Mouse (Mus musculus) ES-E14 (cell line): ENCODE measurements around the gene Fbxw8. TPM values are rescaled to one million over a fixed set of nuclear protein-coding genes. Genes with fewer than 3 reads are reported as not detected.

Source experiments
- DNase-seq: peaks from one replicate; pipeline ENCODE4 v3.0.0-alpha.2; 2013; ENCODE audit warnings: low read depth, low spot score
- H3K27ac ChIP-seq: 2 replicates; pipeline ENCODE4 v1.5.1; 2012; ENCODE audit warnings: low read depth, mild to moderate bottlenecking, low read length, moderate library complexity, mixed read lengths; ENCODE audit not compliant: poor library complexity, insufficient read depth, severe bottlenecking
- H3K36me3 ChIP-seq: 2 replicates; pipeline ENCODE4 v1.6.1; 2012; ENCODE audit warnings: mild to moderate bottlenecking, low read length, moderate library complexity, mixed read lengths; ENCODE audit not compliant: control insufficient read depth, poor library complexity, insufficient read depth, severe bottlenecking
- H3K4me1 ChIP-seq, 2 experiments: fragments of 150-350 bp in 1 of 2; sonication (generic) in 1 of 2; 2 replicates each; pipeline ENCODE4 v1.6.1; 2012; ENCODE audit warnings: low read length in 2 of 2, mild to moderate bottlenecking in 1 of 2, mixed read lengths in 1 of 2; ENCODE audit not compliant: control insufficient read depth in 2 of 2, insufficient read depth in 2 of 2, poor library complexity in 1 of 2
- H3K4me3 ChIP-seq, 2 experiments: fragments of 150-350 bp in 1 of 2; sonication (generic) in 1 of 2; 2 replicates each; pipeline ENCODE4 v1.5.1; 2012; ENCODE audit warnings: low read length in 2 of 2, low read depth in 1 of 2, mild to moderate bottlenecking in 1 of 2, mixed read lengths in 1 of 2; ENCODE audit not compliant: insufficient read depth in 1 of 2, poor library complexity in 1 of 2, severe bottlenecking in 1 of 2
- H3K9ac ChIP-seq: 2 replicates; pipeline ENCODE4 v1.6.1; 2012; ENCODE audit warnings: low read depth, mild to moderate bottlenecking, low read length, mixed read lengths; ENCODE audit not compliant: poor library complexity, insufficient read depth, severe bottlenecking
- H3K9me3 ChIP-seq: fragments of 150-350 bp; sonication (generic); 2 replicates; pipeline ENCODE4 v1.6.1; 2012; ENCODE audit warnings: low read depth, mild to moderate bottlenecking, low read length; ENCODE audit not compliant: control insufficient read depth, insufficient read depth
- CHD2 ChIP-seq: IDR thresholded peaks from 2 replicates; pipeline ENCODE4 v1.6.1; 2014; ENCODE audit warnings: mild to moderate bottlenecking, low read depth, low read length, inconsistent platforms
- HCFC1 ChIP-seq: IDR thresholded peaks from 2 replicates; pipeline ENCODE4 v1.6.1; 2012; ENCODE audit warnings: low read length, inconsistent platforms, borderline replicate concordance; ENCODE audit not compliant: insufficient read depth
- MAFK ChIP-seq: IDR thresholded peaks from 2 replicates; pipeline ENCODE4 v1.6.1; 2014; ENCODE audit warnings: mild to moderate bottlenecking, low read depth, low read length, inconsistent platforms; ENCODE audit not compliant: insufficient read depth
- ZC3H11A ChIP-seq: IDR thresholded peaks from 2 replicates; pipeline ENCODE4 v1.6.1; 2012; ENCODE audit warnings: low read depth, mild to moderate bottlenecking, inconsistent platforms, low read length, borderline replicate concordance
- ZNF384 ChIP-seq: IDR thresholded peaks from 2 replicates; pipeline ENCODE4 v1.6.1; 2012; ENCODE audit warnings: low read depth, low read length, inconsistent platforms
- in situ Hi-C, 2 experiments: fragments of 600-800 bp; cut with MboI; formaldehyde crosslinking; loops; one replicate each; pipeline ENCODE4 v1.15.1; 2025; ENCODE audit warnings: low sequenced_read_pairs in 2 of 2, inconsistent platforms in 1 of 2; ENCODE audit not compliant: unreplicated experiment in 2 of 2
- total RNA-seq: library from RNA; depleted of rRNA; stranded (reverse); fragments of 300-350 nt; gene quantifications from 2 replicates; pipeline ENCODE4 v1.2.3, GENCODE M21; 2012

The Fbxw8 gene
- total RNA-seq, 1 experiment, result 46.2 TPM

DNA sequence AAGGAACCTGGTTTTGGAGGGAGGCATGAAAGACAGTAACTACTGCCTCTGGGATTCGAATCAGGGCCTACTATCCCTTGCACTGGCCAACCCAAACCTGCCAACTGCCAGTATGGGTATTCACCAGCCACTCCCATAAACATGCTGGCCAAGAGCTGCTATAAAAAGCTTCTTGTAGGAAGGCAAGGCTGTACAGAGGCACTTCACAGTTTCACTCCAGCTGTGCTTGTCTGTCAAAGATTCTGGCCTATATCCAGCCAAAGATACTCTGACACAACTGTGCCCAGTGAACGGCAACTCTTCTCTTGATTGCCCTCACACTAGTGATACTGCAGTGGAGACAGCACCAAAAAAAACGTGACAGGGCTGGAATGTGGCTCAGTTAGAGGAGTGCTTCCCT, 5.6 kb downstream of the Fbxw8 start:
- Histone ChIP-seq H3K36me3 (no peaks in the 10 kb centered on the region; the same call in 1 of the 2 replicates), H3K4me3 (no peak overlapping the region), H3K27ac (no peak overlapping the region), H3K9me3 (no peaks in the 10 kb centered on the region), H3K4me1 (peaks cover 0 to 2% of the 10 kb centered on the region in 2 experiments; a peak in 2 of 4 replicates), H3K9ac (no peak overlapping the region)
- TF ChIP-seq HCFC1, result no peak
- no peak for TF ChIP-seq MAFK
- TF ChIP-seq ZNF384, result no peak
- TF ChIP-seq ZC3H11A, result no peak
- TF ChIP-seq CHD2, result no peak
- DNase-seq, result no peak
- in situ Hi-C loops, result loop anchor here in 1 of 2 experiments (25.0 kb wide), 1 partner anchor 1513 kb away; the partner anchor contains the start of gene Tbx3

DNA sequence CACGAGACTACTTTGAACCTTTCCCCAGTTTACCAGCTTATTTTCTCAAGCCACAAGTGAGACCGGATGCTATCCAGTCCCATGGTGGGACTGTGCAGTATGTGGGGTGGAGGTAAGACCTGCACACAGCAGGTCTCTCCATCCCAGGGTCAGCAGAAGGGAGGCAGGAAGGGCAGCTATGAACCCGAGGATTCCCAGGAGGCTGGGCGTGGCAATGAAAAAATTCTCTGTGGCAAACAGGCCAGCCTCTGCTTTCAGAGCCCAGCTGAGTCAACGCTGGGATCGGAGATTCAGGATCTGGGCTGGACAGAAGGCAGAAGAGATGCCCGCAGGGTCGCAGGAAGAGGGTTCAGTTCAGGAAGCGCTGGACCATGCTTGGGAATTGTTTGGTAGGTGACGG, 8.0 kb downstream of the Fbxw8 start:
- no peak overlapping the region for H3K27ac ChIP-seq
- no peaks in the 10 kb centered on the region for H3K9me3 ChIP-seq
- H3K36me3 ChIP-seq, result peaks cover 4% of the 10 kb centered on the region; the same call in 1 of the 2 replicates
- H3K4me1 ChIP-seq, result peaks cover 0 to 2% of the 10 kb centered on the region in 2 experiments; a peak in 1 of 4 replicates
- DNase-seq, result no peak
- no peak overlapping the region for H3K4me3 ChIP-seq
- in situ Hi-C loops, result no loop called here
- H3K9ac ChIP-seq, result no peak overlapping the region
- TF ChIP-seq CHD2 (no peak), ZC3H11A (no peak)

DNA sequence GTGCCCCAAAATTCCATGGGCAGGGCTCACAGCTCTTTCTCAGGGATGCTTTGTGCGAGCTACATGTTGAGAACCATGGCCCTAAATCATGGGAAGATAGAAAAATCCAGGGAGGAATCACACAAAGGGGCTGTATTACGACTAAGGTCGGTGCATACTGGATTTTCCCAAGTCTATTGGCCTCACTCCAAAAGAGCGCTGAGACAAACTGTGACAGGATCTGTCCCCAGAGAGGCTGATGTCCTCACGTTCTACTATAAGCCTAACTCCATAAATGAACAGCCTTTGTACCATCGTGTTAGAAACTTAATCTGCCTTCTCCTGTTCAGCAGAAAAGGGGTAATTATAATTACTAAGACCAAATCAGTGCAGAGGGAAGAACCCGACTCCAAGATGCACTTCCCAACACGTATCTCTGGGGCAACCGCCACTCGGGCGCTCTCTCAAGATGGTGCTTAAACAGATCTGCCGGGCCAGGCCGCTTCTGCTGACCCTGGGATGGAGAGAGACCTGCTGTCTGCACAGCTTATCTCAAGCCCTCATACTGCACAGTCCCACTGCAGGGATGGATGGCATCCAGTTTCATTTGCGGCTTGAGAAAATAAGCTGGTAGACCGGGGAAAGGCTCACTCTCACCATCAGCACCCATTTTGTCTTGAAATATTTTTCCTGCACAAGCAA, 9.1 kb downstream of the Fbxw8 start:
- peaks cover 8% of the 10 kb centered on the region; the same call in 1 of the 2 replicates for H3K36me3 ChIP-seq
- TF ChIP-seq CHD2, result no peak
- H3K9ac ChIP-seq, result no peak overlapping the region
- no peak for DNase-seq
- in situ Hi-C loops, result no loop called here
- H3K4me3 ChIP-seq, result no peak overlapping the region
- no peak overlapping the region for H3K27ac ChIP-seq
- H3K9me3 ChIP-seq, result no peaks in the 10 kb centered on the region
- H3K4me1 ChIP-seq, result peaks cover 0 to 2% of the 10 kb centered on the region in 2 experiments; a peak in 1 of 4 replicates

DNA sequence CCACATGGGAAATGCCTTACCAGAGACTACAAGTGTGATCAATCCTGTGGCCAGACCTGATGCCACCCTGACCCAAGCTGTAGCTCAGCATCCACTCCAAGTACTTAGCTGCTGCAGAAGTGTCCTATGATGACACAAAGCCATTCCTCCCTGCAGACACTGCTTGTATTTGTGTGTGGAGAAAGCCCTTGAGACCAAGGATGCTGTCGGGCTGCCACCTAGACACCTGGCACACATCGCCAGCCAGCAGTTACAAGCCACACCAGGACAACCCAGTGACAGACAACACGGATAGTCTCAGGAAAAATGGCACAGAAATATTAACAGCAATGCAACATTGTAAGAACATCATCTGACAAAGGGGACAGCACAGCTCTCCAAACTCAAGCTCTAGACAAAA, 9.8 kb downstream of the Fbxw8 start:
- TF ChIP-seq ZC3H11A (no peak), CHD2 (no peak), HCFC1 (no peak)
- DNase-seq, result no peak
- Histone ChIP-seq H3K9me3 (no peaks in the 10 kb centered on the region), H3K9ac (no peak overlapping the region), H3K4me1 (peaks cover 0 to 2% of the 10 kb centered on the region in 2 experiments; a peak in 1 of 4 replicates), H3K27ac (no peak overlapping the region), H3K36me3 (peaks cover 8% of the 10 kb centered on the region; the same call in 1 of the 2 replicates), H3K4me3 (no peak overlapping the region)
- in situ Hi-C loops, result no loop called here

DNA sequence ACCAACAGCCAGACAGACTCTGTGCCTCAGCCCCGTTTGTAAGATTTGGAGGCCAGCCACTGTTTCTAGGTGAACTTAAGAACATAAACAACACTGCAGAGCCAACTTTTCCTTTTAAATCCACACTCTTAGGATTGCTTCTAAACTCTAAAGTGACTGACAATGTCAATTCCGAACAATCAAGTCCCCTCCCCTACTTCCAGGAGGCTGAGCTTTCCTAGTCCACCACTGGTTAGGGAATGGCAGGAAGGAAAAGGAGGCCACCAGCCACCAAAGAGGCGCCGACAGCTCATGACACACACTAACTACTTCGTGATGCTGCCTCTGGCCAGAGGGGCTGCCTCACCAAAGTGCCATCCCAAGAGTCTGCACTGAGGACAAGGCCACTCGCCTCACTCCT, 10.5 kb downstream of the Fbxw8 start:
- H3K9ac ChIP-seq, result no peak overlapping the region
- H3K4me1 ChIP-seq, result peaks cover 0 to 2% of the 10 kb centered on the region in 2 experiments; a peak in 1 of 4 replicates
- 0 out of 2 replicates have a peak, but pooled peaks have one; percentile 21 for TF ChIP-seq ZNF384
- TF ChIP-seq ZC3H11A, result no peak
- no peak overlapping the region for H3K27ac ChIP-seq
- no peak overlapping the region for H3K4me3 ChIP-seq
- in situ Hi-C loops, result no loop called here
- no peak for DNase-seq
- H3K9me3 ChIP-seq, result no peaks in the 10 kb centered on the region
- H3K36me3 ChIP-seq, result peaks cover 9% of the 10 kb centered on the region; the same call in 1 of the 2 replicates
